ENCODE assay signal across 8 mouse cellular contexts in genomic region chr2:13793054-13793968, GRCm38 (mm10). TPM values are rescaled to one million over a fixed set of nuclear protein-coding genes. Genes with fewer than 3 reads are reported as not detected.
DNase-seq lines count a peak whose midpoint lies in the region; ATAC-seq lines count a peak whose summit lies in the region.

No protein-coding gene starts in this region.

- peak; percentile 6 for DNase-seq in left cerebral cortex, adult 11 months (ENCODE audit: low spot score)
- DNase-seq in left cerebral cortex, adult 9 months (ENCODE audit: low spot score in 2 of 2) = no peak
- peak; percentile 28 to 53 for DNase-seq in heart, postnatal 36 days
- DNase-seq in kidney, postnatal 4 days = peak; percentile 59 to 74
- peak; percentile 6 for DNase-seq in lung, postnatal 36 days
- DNase-seq in right cerebral cortex, adult 18-20 months = peak; percentile 12
- DNase-seq in urinary bladder, postnatal 25 days (ENCODE audit: low spot score) = peak; percentile 22

- H3K36me3 ChIP-seq in embryonic facial prominence, embryonic 15.5 days = no peaks in the 10 kb centered on the region

- H3K9ac ChIP-seq in embryonic facial prominence, embryonic 15.5 days = peak overlapping the region; percentile 1

- no peak overlapping the region for H3K27ac ChIP-seq in embryonic facial prominence, embryonic 15.5 days (replicated peaks)

- H3K4me2 ChIP-seq in embryonic facial prominence, embryonic 15.5 days (replicated peaks) = peak overlapping the region; percentile 98

- intact Hi-C loops in heart, postnatal 36 days (cut with DNase I) = loop anchor here (5.0 to 10.0 kb wide), 3 partner anchors 66 to 519 kb away; partner anchors contain the start of gene Rsu1

- no peaks in the 10 kb centered on the region for H3K9me3 ChIP-seq in embryonic facial prominence, embryonic 15.5 days (replicated peaks)

- peaks cover 13% of the 10 kb centered on the region for H3K4me1 ChIP-seq in embryonic facial prominence, embryonic 15.5 days

- peak; percentile 80 for ATAC-seq in embryonic facial prominence, embryonic 15.5 days (ENCODE audit: insufficient number of reproducible peaks, low FRiP score, low TSS enrichment, low read depth)

- peaks cover 42% of the 10 kb centered on the region for H3K27me3 ChIP-seq in embryonic facial prominence, embryonic 15.5 days

- H3K4me3 ChIP-seq in embryonic facial prominence, embryonic 15.5 days (replicated peaks) = peak overlapping the region; percentile 59

- WGBS in embryonic facial prominence, embryonic 15.5 days = under 1% methylated on average over 89 of the region's 89 CpGs

RNA-seq across cellular contexts. Expression of gene St8sia6, which starts 0.6 kb away (rescaled TPM):
- 1.5 and 2.5 TPM in 2 replicates for polyA plus RNA-seq in embryonic facial prominence, embryonic 15.5 days (2015; fragmentation: Nextera tagmentation; extraction: Ambion mirVana)
- 1 to 10 TPM; 1.5 to 1.8 TPM for total RNA-seq in heart, postnatal 36 days (2021)

Comparison
In these comparisons a context has a peak if more than half of its experiments do, and no peak if none do; other contexts are left out.
1. DNase-seq: peak in left cerebral cortex, adult 11 months (single experiment), heart, postnatal 36 days (2 of 2), kidney, postnatal 4 days (2 of 2), lung, postnatal 36 days (single experiment), right cerebral cortex, adult 18-20 months (single experiment) and urinary bladder, postnatal 25 days (single experiment); none in left cerebral cortex, adult 9 months (0 of 2).